Mouse (Mus musculus) embryonic stem cell, embryonic (primary cell): Measurements from ENCODE around the gene Samd11.

ENCODE experiments used
- CTCF ChIA-PET, 4 experiments: fragments of 300-600 bp in 2 of 4; fragments of 350-600 bp in 2 of 4; sonication (Branson Sonifier 250); formaldehyde crosslinking; loops; one replicate each; lab custom pipeline; 2022; ENCODE audit warnings: inconsistent platforms in 2 of 4; lab: Charles Lee
- POLR2A ChIA-PET, 4 experiments: fragments of 300-600 bp in 2 of 4; fragments of 350-600 bp in 2 of 4; sonication (Branson Sonifier 250); formaldehyde crosslinking; loops; one replicate each; lab custom pipeline; 2022; ENCODE audit warnings: antibody characterized with exemption in 4 of 4, inconsistent platforms in 1 of 4; lab: Charles Lee

Samd11 gene

GRCm38 (mm10) chr4:156255078-156255839, at the start of gene Samd11:
TSS of gene Samd11 (minus strand) at chr4:156255657.
- ChIA-PET POLR2A (interaction anchor here in 1 of 4 experiments (0.6 to 2.5 kb wide), 5 partner anchors 9 to 991 kb away, joined by 3 to 12 read pairs (median 4); partner anchors contain the start of genes Noc2l and Plekhn1), CTCF (no interaction called here)

GRCm38 (mm10) chr4:156254361-156255077, 938 bp downstream of the Samd11 start:
- ChIA-PET POLR2A (interaction anchor here in 2 of 4 experiments (0.6 to 2.5 kb wide), 6 partner anchors 9 to 990 kb away, joined by 3 to 12 read pairs (median 4); partner anchors contain the start of genes Noc2l (in 1 of the 2) and Plekhn1 (in 1 of the 2)), CTCF (interaction anchor here in 1 of 4 experiments (0.6 kb wide), 1 partner anchor 16 kb away, joined by 3 read pairs; no protein-coding TSS in a partner anchor)

GRCm38 (mm10) chr4:156253043-156253442, 2.4 kb downstream of the Samd11 start:
- ChIA-PET CTCF (no interaction called here), POLR2A (interaction anchor here in 1 of 4 experiments (1.4 to 10.3 kb wide), 2 partner anchors 15 to 36 kb away, joined by 6 to 148 read pairs; partner anchors contain the start of genes Noc2l and Plekhn1)

- CTCF ChIA-PET = no interaction called here
- POLR2A ChIA-PET = interaction anchor here in 1 of 4 experiments (1.4 to 10.3 kb wide), 2 partner anchors 15 to 35 kb away, joined by 6 to 148 read pairs; partner anchors contain the start of genes Noc2l and Plekhn1
Measured at GRCm38 (mm10) chr4:156252619-156253018, 2.8 kb downstream of the Samd11 start.

- ChIA-PET POLR2A (interaction anchor here in 2 of 4 experiments (1.2 to 10.3 kb wide), 3 partner anchors 14 to 60 kb away, joined by 4 to 148 read pairs (median 6); partner anchors contain the start of genes Noc2l (in 1 of the 2) and Plekhn1 (in 1 of the 2)), CTCF (no interaction called here)
Measured at GRCm38 (mm10) chr4:156252140-156252539, 3.3 kb downstream of the Samd11 start.

GRCm38 (mm10) chr4:156251081-156251480, 4.4 kb downstream of the Samd11 start:
- ChIA-PET POLR2A (interaction anchor here in 2 of 4 experiments (1.0 to 10.3 kb wide), 6 partner anchors 10 to 59 kb away, joined by 3 to 148 read pairs (median 4); partner anchors contain the start of genes Noc2l (in 2 of the 2), Agrn (in 1 of the 2) and Plekhn1 (in 1 of the 2)), CTCF (no interaction called here)

GRCm38 (mm10) chr4:156249567-156249966, 5.9 kb downstream of the Samd11 start:
- POLR2A ChIA-PET = interaction anchor here in 3 of 4 experiments (0.7 to 10.3 kb wide), 10 partner anchors 12 to 701 kb away, joined by 3 to 148 read pairs (median 4); partner anchors contain the start of genes Noc2l (in 2 of the 3), 9430015G10Rik (in 1 of the 3) and Plekhn1 (in 1 of the 3)
- CTCF ChIA-PET = interaction anchor here in 1 of 4 experiments (1.0 kb wide), 1 partner anchor 13 kb away, joined by 3 read pairs; no protein-coding TSS in a partner anchor

- ChIA-PET CTCF (interaction anchor here in 1 of 4 experiments (1.0 kb wide), 1 partner anchor 12 kb away, joined by 3 read pairs; no protein-coding TSS in a partner anchor), POLR2A (interaction anchor here (0.7 to 9.3 kb wide), 36 partner anchors 8 to 350 kb away, joined by 3 to 148 read pairs (median 6); partner anchors contain the start of genes 9430015G10Rik (in 2 of the 4), AW011738 (in 2 of the 4), C1qtnf12 (in 1 of the 4) and Isg15 (in 1 of the 4))
Measured at GRCm38 (mm10) chr4:156236651-156237447, 18.6 kb downstream of the Samd11 start.

- POLR2A ChIA-PET = interaction anchor here (0.6 to 9.3 kb wide), 56 partner anchors 9 to 403 kb away, joined by 3 to 148 read pairs (median 4); partner anchors contain the start of genes 9430015G10Rik (in 3 of the 4), AW011738 (in 2 of the 4), Agrn (in 1 of the 4) and C1qtnf12 (in 1 of the 4)
- CTCF ChIA-PET = interaction anchor here in 2 of 4 experiments (0.7 kb wide), 2 partner anchors 125 to 128 kb away, joined by 3 read pairs; no protein-coding TSS in a partner anchor
Measured at GRCm38 (mm10) chr4:156235808-156236533, 19.5 kb downstream of the Samd11 start, which contains the start of gene Noc2l. TSS of gene Noc2l (plus strand) at chr4:156236010.

GRCm38 (mm10) chr4:156235360-156235770, 20.1 kb downstream of the Samd11 start:
- ChIA-PET POLR2A (interaction anchor here (0.6 to 9.3 kb wide), 53 partner anchors 9 to 402 kb away, joined by 3 to 148 read pairs (median 5); partner anchors contain the start of genes 9430015G10Rik (in 3 of the 4), AW011738 (in 2 of the 4), Agrn (in 2 of the 4) and Isg15 (in 1 of the 4)), CTCF (interaction anchor here in 2 of 4 experiments (0.7 kb wide), 2 partner anchors 124 to 128 kb away, joined by 3 read pairs; no protein-coding TSS in a partner anchor)

GRCm38 (mm10) chr4:156234701-156235213, 20.7 kb downstream of the Samd11 start, which contains the start of gene Plekhn1:
TSS of gene Plekhn1 (minus strand) at chr4:156234857.
- CTCF ChIA-PET = interaction anchor here in 2 of 4 experiments (0.6 to 1.5 kb wide), 3 partner anchors 27 to 1653 kb away, joined by 3 read pairs; no protein-coding TSS in a partner anchor
- POLR2A ChIA-PET = interaction anchor here (0.6 to 9.3 kb wide), 31 partner anchors 9 to 402 kb away, joined by 3 to 148 read pairs (median 5); partner anchors contain the start of genes 9430015G10Rik (in 2 of the 4), Agrn (in 2 of the 4), Samd11 (in 1 of the 4) and Ttll10 (in 1 of the 4)

- POLR2A ChIA-PET = interaction anchor here (1.0 to 9.3 kb wide), 8 partner anchors 10 to 175 kb away, joined by 3 to 148 read pairs (median 5); partner anchors contain the start of genes 9430015G10Rik (in 1 of the 4), Samd11 (in 1 of the 4) and Ttll10 (in 1 of the 4)
Measured at GRCm38 (mm10) chr4:156234021-156234501, 21.4 kb downstream of the Samd11 start.

GRCm38 (mm10) chr4:156228393-156229024, 26.9 kb downstream of the Samd11 start:
- ChIA-PET CTCF (no interaction called here), POLR2A (interaction anchor here in 3 of 4 experiments (0.6 to 2.0 kb wide), 15 partner anchors 9 to 119 kb away, joined by 3 to 8 read pairs (median 4); partner anchors contain the start of genes 9430015G10Rik (in 1 of the 3) and AW011738 (in 1 of the 3))

More at GRCm38 (mm10) chr4:156234021-156234501, 21.4 kb downstream of the Samd11 start:
- CTCF ChIA-PET = interaction anchor here in 2 of 4 experiments (0.6 to 1.5 kb wide), 3 partner anchors 26 to 1652 kb away, joined by 3 read pairs; no protein-coding TSS in a partner anchor

GRCm38 (mm10) chr4:156227752-156228392, 27.6 kb downstream of the Samd11 start:
- CTCF ChIA-PET = no interaction called here

More at GRCm38 (mm10) chr4:156227752-156228392, 27.6 kb downstream of the Samd11 start:
- POLR2A ChIA-PET = interaction anchor here in 3 of 4 experiments (0.5 to 2.0 kb wide), 17 partner anchors 9 to 188 kb away, joined by 3 to 8 read pairs (median 4); partner anchors contain the start of gene AW011738 (in 1 of the 3)
